Mouse (Mus musculus): ENCODE measurements at regions not wholly inside any gene's neighbourhood (a gene's known extent, or its start where the extent isn't known, plus 50 kb on each side); places are given as distances from the start of the nearest gene placed in this dataset.

DNA sequence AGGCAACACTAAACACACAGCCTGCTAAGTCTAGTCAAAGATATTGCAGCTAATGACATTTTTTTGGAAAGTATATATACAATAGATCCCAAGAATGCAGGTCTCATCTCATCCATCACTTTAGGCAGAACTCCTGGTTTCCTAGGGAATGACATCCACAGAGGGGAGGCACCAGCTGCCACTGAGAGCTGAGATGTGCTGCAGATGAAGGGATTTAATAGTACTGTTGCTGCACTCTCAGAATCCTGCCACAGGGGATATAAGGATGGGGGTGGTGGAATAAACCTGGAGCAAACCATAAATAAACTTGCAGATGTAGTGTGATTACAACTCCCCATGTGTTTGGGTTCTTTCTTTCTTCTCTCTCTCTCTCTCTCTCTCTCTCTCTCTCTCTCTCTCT is 158.4 kb upstream of the Rai2 start:
- H3K9ac ChIP-seq (ENCODE audit: low read depth, low read length), result no peak overlapping the region
- no peaks in the 10 kb centered on the region for H3K27me3 ChIP-seq (ENCODE audit: control insufficient read depth, insufficient read depth, low read length)
- no peaks in the 10 kb centered on the region for H3K4me1 ChIP-seq (ENCODE audit: control insufficient read depth, insufficient read depth, low read length)
- no peak for TF ChIP-seq CTCF (IDR thresholded peaks at IDR 0.05; ENCODE audit: low read depth, low read length)
- no peak for TF ChIP-seq POLR2A (IDR thresholded peaks at IDR 0.05; ENCODE audit: extremely low read depth, insufficient read depth, low read length)
- no peak overlapping the region for H3K4me3 ChIP-seq (ENCODE audit: insufficient read depth, low read depth, low read length)
- no peak overlapping the region for H3K27ac ChIP-seq (replicated peaks; ENCODE audit: insufficient read depth, low read depth, low read length)
- no peaks in the 10 kb centered on the region for H3K36me3 ChIP-seq (ENCODE audit: control insufficient read depth, insufficient read depth, low read length)
- no peaks in the 10 kb centered on the region for H3K79me2 ChIP-seq (ENCODE audit: control insufficient read depth, insufficient read depth, low read length)
- DNase-seq (ENCODE audit: extremely low read depth, low read depth, low spot score), result no peak

DNA sequence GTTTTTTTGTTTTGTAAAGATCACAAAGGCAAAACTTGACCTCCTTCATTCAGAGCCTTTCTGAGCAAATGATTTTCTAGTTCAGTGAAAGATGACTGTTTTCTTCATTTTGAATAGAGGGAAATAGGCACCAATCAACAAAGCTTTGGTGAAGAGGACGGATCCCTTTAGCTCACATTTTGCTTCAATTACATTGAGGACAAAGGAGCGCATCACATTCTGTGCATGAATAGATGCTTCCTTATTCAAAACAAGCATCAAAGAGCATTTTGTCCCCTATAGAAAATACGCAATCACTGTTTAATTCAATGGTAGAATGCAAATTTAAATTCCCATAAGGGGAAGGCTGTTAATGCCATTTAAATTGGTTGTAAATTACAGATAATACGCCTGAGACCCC is 150.4 kb upstream of the Rai2 start:
- no peak for TF ChIP-seq POLR2A (IDR thresholded peaks at IDR 0.05; ENCODE audit: extremely low read depth, insufficient read depth, low read length)
- 86% methylated on average over 4 of the region's 4 CpGs for WGBS

GRCm38 (mm10) chrX:161582019-161582659 is 134.7 kb upstream of the Rai2 start:
- Histone ChIP-seq H3K27me3 (ENCODE audit: control insufficient read depth, insufficient read depth, low read length) (no peaks in the 10 kb centered on the region), H3K36me3 (ENCODE audit: control insufficient read depth, insufficient read depth, low read length) (no peaks in the 10 kb centered on the region), H3K9ac (ENCODE audit: low read depth, low read length) (no peak overlapping the region), H3K79me2 (ENCODE audit: control insufficient read depth, insufficient read depth, low read length) (no peaks in the 10 kb centered on the region), H3K27ac (replicated peaks; ENCODE audit: insufficient read depth, low read depth, low read length) (no peak overlapping the region), H3K4me3 (ENCODE audit: insufficient read depth, low read depth, low read length) (no peak overlapping the region), H3K4me1 (ENCODE audit: control insufficient read depth, insufficient read depth, low read length) (no peaks in the 10 kb centered on the region)
- DNase-seq (ENCODE audit: extremely low read depth, low read depth, low spot score), result no peak
- 93% methylated on average over 5 of the region's 5 CpGs for WGBS
- TF ChIP-seq POLR2A (IDR thresholded peaks at IDR 0.05; ENCODE audit: extremely low read depth, insufficient read depth, low read length), result no peak
- no peak for TF ChIP-seq CTCF (IDR thresholded peaks at IDR 0.05; ENCODE audit: low read depth, low read length)

More for the DNA sequence above, 150.4 kb upstream of the Rai2 start:
- no peaks in the 10 kb centered on the region for H3K27me3 ChIP-seq (ENCODE audit: control insufficient read depth, insufficient read depth, low read length)
- no peak overlapping the region for H3K4me3 ChIP-seq (ENCODE audit: insufficient read depth, low read depth, low read length)
- H3K4me1 ChIP-seq (ENCODE audit: control insufficient read depth, insufficient read depth, low read length), result no peaks in the 10 kb centered on the region
- H3K36me3 ChIP-seq (ENCODE audit: control insufficient read depth, insufficient read depth, low read length), result no peaks in the 10 kb centered on the region
- no peak overlapping the region for H3K9ac ChIP-seq (ENCODE audit: low read depth, low read length)
- H3K27ac ChIP-seq (replicated peaks; ENCODE audit: insufficient read depth, low read depth, low read length), result no peak overlapping the region
- DNase-seq (ENCODE audit: extremely low read depth, low read depth, low spot score), result no peak
- H3K79me2 ChIP-seq (ENCODE audit: control insufficient read depth, insufficient read depth, low read length), result no peaks in the 10 kb centered on the region

GRCm38 (mm10) chrX:161583872-161584271 is 133.0 kb upstream of the Rai2 start:
- TF ChIP-seq POLR2A (IDR thresholded peaks at IDR 0.05; ENCODE audit: extremely low read depth, insufficient read depth, low read length), result no peak
- no peak for TF ChIP-seq CTCF (IDR thresholded peaks at IDR 0.05; ENCODE audit: low read depth, low read length)
- Histone ChIP-seq H3K79me2 (ENCODE audit: control insufficient read depth, insufficient read depth, low read length) (no peaks in the 10 kb centered on the region), H3K27ac (replicated peaks; ENCODE audit: insufficient read depth, low read depth, low read length) (no peak overlapping the region), H3K9ac (ENCODE audit: low read depth, low read length) (no peak overlapping the region), H3K4me1 (ENCODE audit: control insufficient read depth, insufficient read depth, low read length) (no peaks in the 10 kb centered on the region), H3K27me3 (ENCODE audit: control insufficient read depth, insufficient read depth, low read length) (no peaks in the 10 kb centered on the region), H3K4me3 (ENCODE audit: insufficient read depth, low read depth, low read length) (no peak overlapping the region), H3K36me3 (ENCODE audit: control insufficient read depth, insufficient read depth, low read length) (no peaks in the 10 kb centered on the region)
- DNase-seq (ENCODE audit: extremely low read depth, low read depth, low spot score), result no peak
- 73% methylated on average over 2 of the region's 2 CpGs for WGBS

GRCm38 (mm10) chrX:161633869-161634268 is 83.0 kb upstream of the Rai2 start:
- Histone ChIP-seq H3K9ac (ENCODE audit: low read depth, low read length) (no peak overlapping the region), H3K36me3 (ENCODE audit: control insufficient read depth, insufficient read depth, low read length) (no peaks in the 10 kb centered on the region), H3K27me3 (ENCODE audit: control insufficient read depth, insufficient read depth, low read length) (no peaks in the 10 kb centered on the region), H3K79me2 (ENCODE audit: control insufficient read depth, insufficient read depth, low read length) (no peaks in the 10 kb centered on the region), H3K4me3 (ENCODE audit: insufficient read depth, low read depth, low read length) (no peak overlapping the region), H3K4me1 (ENCODE audit: control insufficient read depth, insufficient read depth, low read length) (no peaks in the 10 kb centered on the region), H3K27ac (replicated peaks; ENCODE audit: insufficient read depth, low read depth, low read length) (no peak overlapping the region)
- WGBS, result 92% methylated on average over 5 of the region's 5 CpGs
- DNase-seq (ENCODE audit: extremely low read depth, low read depth, low spot score), result no peak
- TF ChIP-seq CTCF (IDR thresholded peaks at IDR 0.05; ENCODE audit: low read depth, low read length) (no peak), POLR2A (IDR thresholded peaks at IDR 0.05; ENCODE audit: extremely low read depth, insufficient read depth, low read length) (no peak)

DNA sequence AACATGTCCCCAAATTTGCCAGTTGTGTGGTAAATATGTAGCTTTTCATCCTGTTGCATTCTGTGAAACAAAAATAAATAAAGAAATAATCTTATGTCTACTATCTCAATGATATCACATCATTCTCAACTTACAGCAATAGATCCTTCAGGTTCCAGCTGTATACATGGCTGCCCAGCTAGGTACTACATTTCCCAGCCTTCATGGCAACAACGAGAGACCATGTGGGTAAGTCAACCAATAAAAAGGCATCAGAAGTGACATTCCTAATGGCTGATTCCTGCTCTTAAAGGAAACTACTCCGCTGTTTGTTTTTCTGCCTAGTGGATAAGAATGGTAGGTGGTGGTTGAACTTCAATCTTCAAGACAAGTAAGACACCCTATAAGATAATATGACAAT is 82.5 kb upstream of the Rai2 start:
- DNase-seq (ENCODE audit: extremely low read depth, low read depth, low spot score), result peak; percentile 9
- Histone ChIP-seq H3K4me3 (ENCODE audit: insufficient read depth, low read depth, low read length) (no peak overlapping the region), H3K9ac (ENCODE audit: low read depth, low read length) (no peak overlapping the region), H3K36me3 (ENCODE audit: control insufficient read depth, insufficient read depth, low read length) (no peaks in the 10 kb centered on the region), H3K79me2 (ENCODE audit: control insufficient read depth, insufficient read depth, low read length) (no peaks in the 10 kb centered on the region), H3K4me1 (ENCODE audit: control insufficient read depth, insufficient read depth, low read length) (no peaks in the 10 kb centered on the region), H3K27ac (replicated peaks; ENCODE audit: insufficient read depth, low read depth, low read length) (no peak overlapping the region), H3K27me3 (ENCODE audit: control insufficient read depth, insufficient read depth, low read length) (no peaks in the 10 kb centered on the region)
- TF ChIP-seq POLR2A (IDR thresholded peaks at IDR 0.05; ENCODE audit: extremely low read depth, insufficient read depth, low read length), result no peak
- TF ChIP-seq CTCF (IDR thresholded peaks at IDR 0.05; ENCODE audit: low read depth, low read length), result no peak
- WGBS, result 79% methylated on average over 2 of the region's 2 CpGs
